Mouse (Mus musculus): ENCODE results near the gene Tspan17. TPM values are rescaled to one million over a fixed set of nuclear protein-coding genes. Genes with fewer than 3 reads are reported as not detected.
A peak's percentile ranks its signal among the peaks of the same experiment; 100 is the strongest.

The Tspan17 gene
- polyA plus RNA-seq, 1 experiment from 2014 or later = 9.4 TPM

- Histone ChIP-seq H3K4me3 (ENCODE audit: low read depth, low read length) (no peak overlapping the region), H3K4me1 (replicated peaks; ENCODE audit: control insufficient read depth, insufficient read depth, low read length) (no peaks in the 10 kb centered on the region), H3K36me3 (ENCODE audit: control insufficient read depth, insufficient read depth, low read length) (no peaks in the 10 kb centered on the region), H3K9ac (ENCODE audit: low read length) (no peak overlapping the region), H3K4me2 (ENCODE audit: low read length) (no peak overlapping the region), H3K27ac (ENCODE audit: low read depth) (no peak overlapping the region), H3K9me3 (ENCODE audit: control insufficient read depth, low read length) (no peaks in the 10 kb centered on the region), H3K27me3 (replicated peaks; ENCODE audit: control insufficient read depth, insufficient read depth, low read length) (peaks cover 8% of the 10 kb centered on the region; the same call in 1 of the 2 replicates)
- ATAC-seq (replicated peaks; ENCODE audit: low FRiP score, low TSS enrichment, low read depth) (no peak), DNase-seq (ENCODE audit: low spot score) (no peak)
- WGBS = 76% methylated on average over 12 of the region's 12 CpGs
These were observed 18.9 kb downstream of the Tspan17 start for GRCm38 (mm10) chr13:54808067-54808466.

GRCm38 (mm10) chr13:54811476-54811875 is 22.3 kb downstream of the Tspan17 start:
- no peak overlapping the region for H3K4me3 ChIP-seq (ENCODE audit: low read depth, low read length)
- no peaks in the 10 kb centered on the region for H3K9me3 ChIP-seq (ENCODE audit: control insufficient read depth, low read length)
- no peaks in the 10 kb centered on the region for H3K4me1 ChIP-seq (replicated peaks; ENCODE audit: control insufficient read depth, insufficient read depth, low read length)
- WGBS = 62% methylated on average over 7 of the region's 7 CpGs
- no peak for ATAC-seq (replicated peaks; ENCODE audit: low FRiP score, low TSS enrichment, low read depth)
- no peak for DNase-seq (ENCODE audit: low spot score)
- H3K9ac ChIP-seq (ENCODE audit: low read length) = no peak overlapping the region
- no peak overlapping the region for H3K27ac ChIP-seq (ENCODE audit: low read depth)
- no peaks in the 10 kb centered on the region for H3K27me3 ChIP-seq (replicated peaks; ENCODE audit: control insufficient read depth, insufficient read depth, low read length)
- H3K36me3 ChIP-seq (ENCODE audit: control insufficient read depth, insufficient read depth, low read length) = no peaks in the 10 kb centered on the region
- H3K4me2 ChIP-seq (ENCODE audit: low read length) = no peak overlapping the region

- Histone ChIP-seq H3K4me1 (replicated peaks; ENCODE audit: control insufficient read depth, insufficient read depth, low read length) (no peaks in the 10 kb centered on the region), H3K9me3 (ENCODE audit: control insufficient read depth, low read length) (no peaks in the 10 kb centered on the region), H3K27ac (ENCODE audit: low read depth) (no peak overlapping the region), H3K4me2 (ENCODE audit: low read length) (no peak overlapping the region), H3K27me3 (replicated peaks; ENCODE audit: control insufficient read depth, insufficient read depth, low read length) (no peaks in the 10 kb centered on the region), H3K4me3 (ENCODE audit: low read depth, low read length) (no peak overlapping the region), H3K36me3 (ENCODE audit: control insufficient read depth, insufficient read depth, low read length) (no peaks in the 10 kb centered on the region), H3K9ac (ENCODE audit: low read length) (no peak overlapping the region)
- DNase-seq (ENCODE audit: low spot score) (no peak), ATAC-seq (replicated peaks; ENCODE audit: low FRiP score, low TSS enrichment, low read depth) (no peak)
- 86% methylated on average over 9 of the region's 9 CpGs for WGBS
These were observed 24.2 kb downstream of the Tspan17 start for GRCm38 (mm10) chr13:54813381-54813780.

GRCm38 (mm10) chr13:54818399-54819254 is 29.4 kb downstream of the Tspan17 start:
- Histone ChIP-seq H3K4me1 (replicated peaks; ENCODE audit: control insufficient read depth, insufficient read depth, low read length) (no peaks in the 10 kb centered on the region), H3K36me3 (ENCODE audit: control insufficient read depth, insufficient read depth, low read length) (no peaks in the 10 kb centered on the region), H3K9me3 (ENCODE audit: control insufficient read depth, low read length) (no peaks in the 10 kb centered on the region), H3K4me3 (ENCODE audit: low read depth, low read length) (no peak overlapping the region), H3K27me3 (replicated peaks; ENCODE audit: control insufficient read depth, insufficient read depth, low read length) (no peaks in the 10 kb centered on the region), H3K9ac (ENCODE audit: low read length) (no peak overlapping the region), H3K4me2 (ENCODE audit: low read length) (no peak overlapping the region), H3K27ac (ENCODE audit: low read depth) (no peak overlapping the region)
- DNase-seq (ENCODE audit: low spot score) (no peak), ATAC-seq (replicated peaks; ENCODE audit: low FRiP score, low TSS enrichment, low read depth) (no peak)
- 33% methylated on average over 17 of the region's 17 CpGs for WGBS

GRCm38 (mm10) chr13:54821106-54821505 is 31.9 kb downstream of the Tspan17 start:
- H3K36me3 ChIP-seq (ENCODE audit: control insufficient read depth, insufficient read depth, low read length) = no peaks in the 10 kb centered on the region
- 83% methylated on average over 4 of the region's 4 CpGs for whole genome bisulfite sequencing
- H3K9me3 ChIP-seq (ENCODE audit: control insufficient read depth, low read length) = no peaks in the 10 kb centered on the region
- DNase-seq (ENCODE audit: low spot score) = no peak
- ATAC-seq (replicated peaks; ENCODE audit: low FRiP score, low TSS enrichment, low read depth) = no peak
- no peak overlapping the region for H3K4me3 ChIP-seq (ENCODE audit: low read depth, low read length)
- H3K9ac ChIP-seq (ENCODE audit: low read length) = no peak overlapping the region
- peaks cover 7% of the 10 kb centered on the region; the same call in 1 of the 2 replicates for H3K4me1 ChIP-seq (replicated peaks; ENCODE audit: control insufficient read depth, insufficient read depth, low read length)
- no peaks in the 10 kb centered on the region for H3K27me3 ChIP-seq (replicated peaks; ENCODE audit: control insufficient read depth, insufficient read depth, low read length)
- H3K4me2 ChIP-seq (ENCODE audit: low read length) = no peak overlapping the region
- no peak overlapping the region for H3K27ac ChIP-seq (ENCODE audit: low read depth)

- ATAC-seq (replicated peaks; ENCODE audit: low FRiP score, low TSS enrichment, low read depth) = no peak
- no peaks in the 10 kb centered on the region for H3K36me3 ChIP-seq (ENCODE audit: control insufficient read depth, insufficient read depth, low read length)
- H3K27me3 ChIP-seq (replicated peaks; ENCODE audit: control insufficient read depth, insufficient read depth, low read length) = no peaks in the 10 kb centered on the region
- no peak for DNase-seq (ENCODE audit: low spot score)
- H3K4me3 ChIP-seq (ENCODE audit: low read depth, low read length) = no peak overlapping the region
- WGBS = 83% methylated on average over 2 of the region's 2 CpGs
- H3K27ac ChIP-seq (ENCODE audit: low read depth) = no peak overlapping the region
- H3K4me1 ChIP-seq (replicated peaks; ENCODE audit: control insufficient read depth, insufficient read depth, low read length) = peaks cover 7% of the 10 kb centered on the region; the same call in 1 of the 2 replicates
- no peaks in the 10 kb centered on the region for H3K9me3 ChIP-seq (ENCODE audit: control insufficient read depth, low read length)
- no peak overlapping the region for H3K9ac ChIP-seq (ENCODE audit: low read length)
- H3K4me2 ChIP-seq (ENCODE audit: low read length) = no peak overlapping the region
These were observed 32.8 kb downstream of the Tspan17 start for GRCm38 (mm10) chr13:54821931-54822330.

- no peaks in the 10 kb centered on the region for H3K36me3 ChIP-seq (ENCODE audit: control insufficient read depth, insufficient read depth, low read length)
- no peak overlapping the region for H3K9ac ChIP-seq (ENCODE audit: low read length)
- peaks cover 7% of the 10 kb centered on the region; the same call in 1 of the 2 replicates for H3K4me1 ChIP-seq (replicated peaks; ENCODE audit: control insufficient read depth, insufficient read depth, low read length)
- WGBS = 25% methylated on average over 25 of the region's 25 CpGs
- no peaks in the 10 kb centered on the region for H3K9me3 ChIP-seq (ENCODE audit: control insufficient read depth, low read length)
- H3K4me2 ChIP-seq (ENCODE audit: low read length) = peak overlapping the region; percentile 36
- DNase-seq (ENCODE audit: low spot score) (no peak), ATAC-seq (replicated peaks; ENCODE audit: low FRiP score, low TSS enrichment, low read depth) (no peak)
- no peak overlapping the region for H3K27ac ChIP-seq (ENCODE audit: low read depth)
- H3K27me3 ChIP-seq (replicated peaks; ENCODE audit: control insufficient read depth, insufficient read depth, low read length) = no peaks in the 10 kb centered on the region
- H3K4me3 ChIP-seq (ENCODE audit: low read depth, low read length) = no peak overlapping the region
These were observed 35.1 kb downstream of the Tspan17 start for GRCm38 (mm10) chr13:54824111-54824931.

- no peak overlapping the region for H3K4me3 ChIP-seq (ENCODE audit: low read depth, low read length)
- ATAC-seq (replicated peaks; ENCODE audit: low FRiP score, low TSS enrichment, low read depth) (no peak), DNase-seq (ENCODE audit: low spot score) (no peak)
- H3K9ac ChIP-seq (ENCODE audit: low read length) = no peak overlapping the region
- no peak overlapping the region for H3K4me2 ChIP-seq (ENCODE audit: low read length)
- peaks cover 7% of the 10 kb centered on the region; the same call in 1 of the 2 replicates for H3K4me1 ChIP-seq (replicated peaks; ENCODE audit: control insufficient read depth, insufficient read depth, low read length)
- no peaks in the 10 kb centered on the region for H3K9me3 ChIP-seq (ENCODE audit: control insufficient read depth, low read length)
- H3K27ac ChIP-seq (ENCODE audit: low read depth) = no peak overlapping the region
- H3K36me3 ChIP-seq (ENCODE audit: control insufficient read depth, insufficient read depth, low read length) = no peaks in the 10 kb centered on the region
- WGBS = 55% methylated on average over 7 of the region's 7 CpGs
- H3K27me3 ChIP-seq (replicated peaks; ENCODE audit: control insufficient read depth, insufficient read depth, low read length) = no peaks in the 10 kb centered on the region
These were observed 38.8 kb downstream of the Tspan17 start for GRCm38 (mm10) chr13:54827992-54828391.
